Mouse (Mus musculus) small intestine, adult 2 months (tissue): Measurements from ENCODE around the gene Plaur.

Source experiments
- CTCF ChIP-seq: fragments of 200-500 bp; IDR thresholded peaks from 2 replicates; pipeline ENCODE4 v1.5.1; 2012; ENCODE audit warnings: low read depth, mild to moderate bottlenecking, control low read depth, inconsistent platforms, low read length, moderate library complexity, mixed read lengths; ENCODE audit not compliant: insufficient replicate concordance, insufficient read length; ENCODE audit errors: extremely low read depth
- POLR2A ChIP-seq: fragments of 200-500 bp; IDR thresholded peaks from 2 replicates; pipeline ENCODE4 v1.6.1; 2012; ENCODE audit warnings: low read depth, mild to moderate bottlenecking, control low read depth, inconsistent platforms, low read length, moderate library complexity

- TF ChIP-seq POLR2A = no peak
- no peak for TF ChIP-seq CTCF
Observed at GRCm38 (mm10) chr7:24459440-24459839, 2.8 kb upstream of the Plaur start.
